Mouse (Mus musculus): ENCODE results near the gene Chst2.

Chst2 gene

GRCm38 (mm10) chr9:95353829-95354391 is 52.6 kb downstream of the Chst2 start:
- DNase-seq: no peak

- no peak for DNase-seq
Observed at GRCm38 (mm10) chr9:95351968-95352367, 54.6 kb downstream of the Chst2 start.

GRCm38 (mm10) chr9:95350550-95350949 is 56.0 kb downstream of the Chst2 start:
- DNase-seq: no peak
